Mouse (Mus musculus): ENCODE measurements at regions not wholly inside any gene's neighbourhood (a gene's known extent, or its start where the extent isn't known, plus 50 kb on each side); places are given as distances from the start of the nearest gene placed in this dataset.

- Histone ChIP-seq H3K36me3 (ENCODE audit: control insufficient read depth, insufficient read depth, low read length) (no peaks in the 10 kb centered on the region), H3K9ac (ENCODE audit: low read length) (no peak overlapping the region), H3K4me3 (ENCODE audit: low read depth, low read length) (no peak overlapping the region), H3K4me1 (ENCODE audit: control insufficient read depth, insufficient read depth, low read length) (no peaks in the 10 kb centered on the region), H3K27me3 (ENCODE audit: control insufficient read depth, insufficient read depth, low read length) (no peaks in the 10 kb centered on the region), H3K27ac (replicated peaks; ENCODE audit: low read depth, low read length) (no peak overlapping the region), H3K4me2 (ENCODE audit: low read depth, severe bottlenecking) (no peak overlapping the region), H3K9me3 (ENCODE audit: control insufficient read depth, low read length) (no peaks in the 10 kb centered on the region)
- no peak for ATAC-seq (ENCODE audit: insufficient number of reproducible peaks, low FRiP score, low TSS enrichment, low read depth)
- no peak for DNase-seq (ENCODE audit: low spot score)
- 91% methylated on average over 2 of the region's 2 CpGs for WGBS
Observed at GRCm38 (mm10) chr15:62082539-62082938, 1159.7 kb upstream of the A1bg start.

- H3K4me2 ChIP-seq (ENCODE audit: low read depth, severe bottlenecking), result no peak overlapping the region
- ATAC-seq (ENCODE audit: insufficient number of reproducible peaks, low FRiP score, low TSS enrichment, low read depth) (peak; percentile 51; the same call in 1 of the 2 replicates), DNase-seq (ENCODE audit: low spot score) (no peak)
- H3K4me3 ChIP-seq (ENCODE audit: low read depth, low read length), result no peak overlapping the region
- no peaks in the 10 kb centered on the region for H3K9me3 ChIP-seq (ENCODE audit: control insufficient read depth, low read length)
- no peak overlapping the region for H3K9ac ChIP-seq (ENCODE audit: low read length)
- H3K27me3 ChIP-seq (ENCODE audit: control insufficient read depth, insufficient read depth, low read length), result no peaks in the 10 kb centered on the region
- WGBS, result 81% methylated on average over 9 of the region's 9 CpGs
- no peak overlapping the region for H3K27ac ChIP-seq (replicated peaks; ENCODE audit: low read depth, low read length)
- no peaks in the 10 kb centered on the region for H3K4me1 ChIP-seq (ENCODE audit: control insufficient read depth, insufficient read depth, low read length)
- H3K36me3 ChIP-seq (ENCODE audit: control insufficient read depth, insufficient read depth, low read length), result no peaks in the 10 kb centered on the region
Observed at GRCm38 (mm10) chr15:62079155-62080109, 1156.6 kb upstream of the A1bg start.

- Histone ChIP-seq H3K9me3 (ENCODE audit: control insufficient read depth, low read length) (no peaks in the 10 kb centered on the region), H3K27ac (replicated peaks; ENCODE audit: low read depth, low read length) (no peak overlapping the region), H3K36me3 (ENCODE audit: control insufficient read depth, insufficient read depth, low read length) (no peaks in the 10 kb centered on the region), H3K27me3 (ENCODE audit: control insufficient read depth, insufficient read depth, low read length) (no peaks in the 10 kb centered on the region), H3K4me2 (ENCODE audit: low read depth, severe bottlenecking) (no peak overlapping the region), H3K4me3 (ENCODE audit: low read depth, low read length) (no peak overlapping the region), H3K9ac (ENCODE audit: low read length) (no peak overlapping the region), H3K4me1 (ENCODE audit: control insufficient read depth, insufficient read depth, low read length) (no peaks in the 10 kb centered on the region; the same call in 1 of the 2 replicates)
- 89% methylated on average over 5 of the region's 5 CpGs for whole genome bisulfite sequencing
- no peak for ATAC-seq (ENCODE audit: insufficient number of reproducible peaks, low FRiP score, low TSS enrichment, low read depth)
- DNase-seq (ENCODE audit: low spot score), result no peak
Observed at GRCm38 (mm10) chr15:62076552-62077234, 1153.9 kb upstream of the A1bg start.

GRCm38 (mm10) chr15:62074735-62075134, 1151.9 kb upstream of the A1bg start:
- peaks cover 3% of the 10 kb centered on the region; the same call in 1 of the 2 replicates for H3K4me1 ChIP-seq (ENCODE audit: control insufficient read depth, insufficient read depth, low read length)
- DNase-seq (ENCODE audit: low spot score) (no peak), ATAC-seq (ENCODE audit: insufficient number of reproducible peaks, low FRiP score, low TSS enrichment, low read depth) (no peak)
- H3K27ac ChIP-seq (replicated peaks; ENCODE audit: low read depth, low read length), result no peak overlapping the region
- H3K4me3 ChIP-seq (ENCODE audit: low read depth, low read length), result no peak overlapping the region
- no peak overlapping the region for H3K9ac ChIP-seq (ENCODE audit: low read length)
- 98% methylated on average over 4 of the region's 4 CpGs for WGBS
- H3K36me3 ChIP-seq (ENCODE audit: control insufficient read depth, insufficient read depth, low read length), result no peaks in the 10 kb centered on the region
- H3K4me2 ChIP-seq (ENCODE audit: low read depth, severe bottlenecking), result no peak overlapping the region
- no peaks in the 10 kb centered on the region for H3K9me3 ChIP-seq (ENCODE audit: control insufficient read depth, low read length)
- H3K27me3 ChIP-seq (ENCODE audit: control insufficient read depth, insufficient read depth, low read length), result no peaks in the 10 kb centered on the region

DNA sequence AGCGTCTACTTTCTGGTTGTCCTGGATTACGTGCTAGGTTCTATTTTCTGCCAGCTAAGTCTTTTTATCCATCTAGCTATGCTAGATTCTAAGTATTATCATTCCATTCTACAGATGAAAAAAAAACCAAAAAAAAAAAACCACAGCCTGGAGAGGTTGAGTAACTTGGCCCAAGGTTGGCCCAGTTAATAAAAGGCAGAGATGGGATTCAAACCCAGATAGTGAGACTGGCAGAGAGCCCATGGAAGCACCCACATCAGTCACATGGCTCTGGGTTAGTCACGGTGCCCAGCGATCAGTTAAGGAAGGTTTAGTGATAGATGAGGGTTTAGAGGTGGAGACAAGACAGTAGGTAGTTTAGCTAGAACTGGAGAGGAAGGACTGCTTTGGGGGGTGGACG, 1150.8 kb upstream of the A1bg start:
- WGBS, result 92% methylated on average over 5 of the region's 5 CpGs
- Histone ChIP-seq H3K36me3 (ENCODE audit: control insufficient read depth, insufficient read depth, low read length) (no peaks in the 10 kb centered on the region), H3K27ac (replicated peaks; ENCODE audit: low read depth, low read length) (no peak overlapping the region), H3K9me3 (ENCODE audit: control insufficient read depth, low read length) (no peaks in the 10 kb centered on the region), H3K27me3 (ENCODE audit: control insufficient read depth, insufficient read depth, low read length) (no peaks in the 10 kb centered on the region), H3K4me3 (ENCODE audit: low read depth, low read length) (no peak overlapping the region), H3K4me2 (ENCODE audit: low read depth, severe bottlenecking) (no peak overlapping the region), H3K9ac (ENCODE audit: low read length) (no peak overlapping the region), H3K4me1 (ENCODE audit: control insufficient read depth, insufficient read depth, low read length) (peaks cover 3% of the 10 kb centered on the region; the same call in 1 of the 2 replicates)
- DNase-seq (ENCODE audit: low spot score) (no peak), ATAC-seq (ENCODE audit: insufficient number of reproducible peaks, low FRiP score, low TSS enrichment, low read depth) (no peak)

- no peaks in the 10 kb centered on the region for H3K36me3 ChIP-seq (ENCODE audit: control insufficient read depth, insufficient read depth, low read length)
- no peak overlapping the region for H3K9ac ChIP-seq (ENCODE audit: low read length)
- H3K4me3 ChIP-seq (ENCODE audit: low read depth, low read length), result no peak overlapping the region
- H3K27me3 ChIP-seq (ENCODE audit: control insufficient read depth, insufficient read depth, low read length), result no peaks in the 10 kb centered on the region
- no peak overlapping the region for H3K27ac ChIP-seq (replicated peaks; ENCODE audit: low read depth, low read length)
- H3K4me1 ChIP-seq (ENCODE audit: control insufficient read depth, insufficient read depth, low read length), result peaks cover 3% of the 10 kb centered on the region; the same call in 1 of the 2 replicates
- ATAC-seq (ENCODE audit: insufficient number of reproducible peaks, low FRiP score, low TSS enrichment, low read depth) (no peak), DNase-seq (ENCODE audit: low spot score) (no peak)
- WGBS, result 80% methylated on average over 2 of the region's 2 CpGs
- H3K4me2 ChIP-seq (ENCODE audit: low read depth, severe bottlenecking), result no peak overlapping the region
- H3K9me3 ChIP-seq (ENCODE audit: control insufficient read depth, low read length), result no peaks in the 10 kb centered on the region
Observed at GRCm38 (mm10) chr15:62071311-62071710, 1148.5 kb upstream of the A1bg start.

GRCm38 (mm10) chr15:62068422-62069160, 1145.8 kb upstream of the A1bg start:
- DNase-seq (ENCODE audit: low spot score) (no peak), ATAC-seq (ENCODE audit: insufficient number of reproducible peaks, low FRiP score, low TSS enrichment, low read depth) (no peak)

DNA sequence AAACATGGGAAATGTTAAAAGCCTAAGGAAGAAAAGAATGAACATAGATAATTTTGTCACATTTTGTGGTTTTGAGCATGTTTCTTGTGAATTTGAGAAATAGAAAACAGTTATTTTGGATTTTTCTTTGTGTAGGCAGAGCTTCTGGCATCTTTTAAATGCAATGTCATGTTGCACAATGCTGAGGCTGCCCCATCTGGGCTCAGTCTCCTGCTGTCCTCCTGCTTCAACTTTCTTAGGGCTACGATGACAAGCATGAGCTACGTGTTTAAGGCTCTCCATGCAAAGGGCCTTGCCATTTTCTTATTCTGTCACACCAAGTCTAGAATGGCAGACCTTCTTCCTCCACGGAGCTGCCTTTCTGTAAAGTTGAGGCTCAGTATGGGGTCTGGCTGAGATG, 1141.6 kb upstream of the A1bg start:
- no peaks in the 10 kb centered on the region for H3K27me3 ChIP-seq (ENCODE audit: control insufficient read depth, insufficient read depth, low read length)
- WGBS, result 86% methylated on average over 3 of the region's 3 CpGs

More at GRCm38 (mm10) chr15:62068422-62069160, 1145.8 kb upstream of the A1bg start:
- H3K4me2 ChIP-seq (ENCODE audit: low read depth, severe bottlenecking), result no peak overlapping the region
- no peaks in the 10 kb centered on the region for H3K9me3 ChIP-seq (ENCODE audit: control insufficient read depth, low read length)
- no peak overlapping the region for H3K9ac ChIP-seq (ENCODE audit: low read length)
- H3K27me3 ChIP-seq (ENCODE audit: control insufficient read depth, insufficient read depth, low read length), result no peaks in the 10 kb centered on the region
- no peak overlapping the region for H3K4me3 ChIP-seq (ENCODE audit: low read depth, low read length)
- no peak overlapping the region for H3K27ac ChIP-seq (replicated peaks; ENCODE audit: low read depth, low read length)
- H3K36me3 ChIP-seq (ENCODE audit: control insufficient read depth, insufficient read depth, low read length), result no peaks in the 10 kb centered on the region
- peaks cover 3% of the 10 kb centered on the region; the same call in 1 of the 2 replicates for H3K4me1 ChIP-seq (ENCODE audit: control insufficient read depth, insufficient read depth, low read length)
- 44% methylated on average over 11 of the region's 11 CpGs for WGBS

More for the DNA sequence above, 1141.6 kb upstream of the A1bg start:
- Histone ChIP-seq H3K4me2 (ENCODE audit: low read depth, severe bottlenecking) (no peak overlapping the region), H3K27ac (replicated peaks; ENCODE audit: low read depth, low read length) (no peak overlapping the region), H3K36me3 (ENCODE audit: control insufficient read depth, insufficient read depth, low read length) (no peaks in the 10 kb centered on the region; the same call in 1 of the 2 replicates), H3K4me3 (ENCODE audit: low read depth, low read length) (no peak overlapping the region), H3K4me1 (ENCODE audit: control insufficient read depth, insufficient read depth, low read length) (no peaks in the 10 kb centered on the region), H3K9ac (ENCODE audit: low read length) (no peak overlapping the region), H3K9me3 (ENCODE audit: control insufficient read depth, low read length) (no peaks in the 10 kb centered on the region)
- no peak for ATAC-seq (ENCODE audit: insufficient number of reproducible peaks, low FRiP score, low TSS enrichment, low read depth)
- no peak for DNase-seq (ENCODE audit: low spot score)
